Mouse (Mus musculus) left cerebral cortex, adult 8-10 months (tissue): ENCODE measurements around the gene Tom1l1. TPM values are rescaled to one million over a fixed set of nuclear protein-coding genes. Genes with fewer than 3 reads are reported as not detected.

Experiments used
- DNase-seq, 2 experiments: peaks; one replicate each; pipeline ENCODE4 v3.0.0; 2022; ENCODE audit warnings: low spot score in 2 of 2
- total RNA-seq, 4 experiments: library from RNA; stranded (reverse); gene quantifications; 2 replicates each; pipeline ENCODE4 v1.2.4; 2022

Gene Tom1l1
- total RNA-seq, 4 experiments from 2014 or later, result 30.8 to 33.9 (median 31.5) TPM

- no peak for DNase-seq
Observed at GRCm38 (mm10) chr11:90622044-90622443, 66.1 kb downstream of the Tom1l1 start.

- DNase-seq, result no peak
Observed at GRCm38 (mm10) chr11:90616431-90616830, 71.7 kb downstream of the Tom1l1 start.

GRCm38 (mm10) chr11:90614743-90615142 lies 73.4 kb downstream of the Tom1l1 start:
- DNase-seq, result no peak

- no peak for DNase-seq
Observed at GRCm38 (mm10) chr11:90612118-90612517, 76.0 kb downstream of the Tom1l1 start.

GRCm38 (mm10) chr11:90603066-90603465 lies 85.1 kb downstream of the Tom1l1 start:
- no peak for DNase-seq

GRCm38 (mm10) chr11:90595826-90596225 lies 92.3 kb downstream of the Tom1l1 start:
- no peak for DNase-seq

Other genes with a start within 250 kb of the Tom1l1 start
- 10 to 100 TPM in 3 of 4 experiments, 1 to 10 TPM in 1; 9.5 to 13.4 (median 11.2) TPM for gene Stxbp4, start 50.3 kb downstream of the Tom1l1 start, total RNA-seq
- 10 to 100 TPM; 23.0 to 26.7 (median 26.1) TPM for gene Cox11, start 50.2 kb downstream of the Tom1l1 start, total RNA-seq